Mouse (Mus musculus) midbrain, embryonic 10.5 days (tissue): ENCODE results near the gene Acan. TPM values are rescaled to one million over a fixed set of nuclear protein-coding genes. Genes with fewer than 3 reads are reported as not detected.

Experiments
- DNase-seq: peaks from one replicate; pipeline ENCODE4 v3.0.0-alpha.2; 2017; ENCODE audit warnings: low spot score
- H3K27ac ChIP-seq: fragments of 300-500 bp; sonication (generic); replicated peaks from 2 replicates; pipeline ENCODE4 v1.5.1; 2016; ENCODE audit warnings: mild to moderate bottlenecking
- H3K27me3 ChIP-seq: fragments of 300-500 bp; sonication (generic); 2 replicates; pipeline ENCODE4 v1.6.1; 2016; ENCODE audit warnings: low read depth, mild to moderate bottlenecking; ENCODE audit not compliant: poor library complexity, severe bottlenecking
- H3K36me3 ChIP-seq: fragments of 300-500 bp; sonication (generic); 2 replicates; pipeline ENCODE4 v1.6.1; 2016; ENCODE audit warnings: mild to moderate bottlenecking, moderate library complexity
- H3K4me1 ChIP-seq: fragments of 300-500 bp; sonication (generic); 2 replicates; pipeline ENCODE4 v1.6.1; 2016
- H3K4me3 ChIP-seq: fragments of 300-500 bp; sonication (generic); 2 replicates; pipeline ENCODE4 v1.5.1; 2016; ENCODE audit warnings: mild to moderate bottlenecking, moderate library complexity
- H3K9me3 ChIP-seq: fragments of 300-500 bp; sonication (generic); replicated peaks from 2 replicates; pipeline ENCODE4 v1.6.1; 2016; ENCODE audit warnings: mild to moderate bottlenecking
- WGBS: fragments of 180-500 bp; shearing (Covaris S2); methylation state at CpG from one replicate; pipeline ENCODE4 v1.1.7; 2016; 5-methylcytosine and 5-hydroxymethylcytosine counted together
- polyA plus RNA-seq: library from polyadenylated mRNA; unstranded; fragments of >200 nt; fragmentation: Nextera tagmentation; extraction: Ambion mirVana; gene quantifications from 2 replicates; pipeline ENCODE4 v1.2.1, GENCODE M21; 2016

The Acan gene
- polyA plus RNA-seq, 1 experiment from 2014 or later, result 0.02 TPM

DNA sequence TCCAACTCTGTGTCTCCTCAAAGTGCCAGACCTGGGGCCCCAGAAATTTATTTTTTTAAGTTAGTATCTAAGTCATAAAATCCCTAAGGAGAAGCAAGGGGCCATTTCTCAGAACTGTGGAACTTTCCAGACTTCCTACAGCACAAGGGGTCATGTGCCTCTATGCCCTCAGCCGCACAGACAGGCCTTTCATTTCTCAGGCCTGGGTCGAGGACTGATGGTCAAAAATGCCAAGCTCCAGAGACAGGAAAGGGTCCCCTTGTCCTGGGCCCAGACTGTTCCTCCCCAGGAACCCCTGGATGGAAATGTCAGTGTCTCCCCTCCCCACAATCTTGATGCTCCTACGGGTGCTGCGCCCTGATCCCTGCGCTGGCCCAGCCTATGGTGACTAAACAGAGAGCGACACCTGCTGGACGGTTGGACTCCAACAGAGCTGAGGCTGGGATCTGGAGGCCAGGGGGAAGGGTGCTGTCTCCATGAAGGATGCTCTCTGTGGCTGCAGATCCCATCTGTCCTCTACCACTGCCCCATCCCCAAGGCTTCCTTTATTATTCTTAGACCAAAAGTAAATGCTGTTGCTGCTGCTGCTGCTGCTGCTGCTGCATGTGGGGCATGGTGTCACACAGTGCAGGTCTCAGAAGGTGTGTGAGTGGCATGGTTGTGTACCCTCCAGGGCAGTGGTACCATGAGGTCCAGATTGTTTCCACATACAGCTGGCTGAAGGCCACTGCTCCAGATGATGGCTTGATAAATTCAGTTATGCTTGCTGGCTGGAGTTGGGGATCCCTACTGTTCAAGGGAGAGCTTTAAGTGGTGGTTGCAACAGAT, 27.5 kb downstream of the Acan start:
- Histone ChIP-seq H3K27me3 (no peaks in the 10 kb centered on the region; the same call in 1 of the 2 replicates), H3K36me3 (no peaks in the 10 kb centered on the region), H3K4me3 (no peak overlapping the region), H3K27ac (no peak overlapping the region), H3K4me1 (no peaks in the 10 kb centered on the region), H3K9me3 (no peaks in the 10 kb centered on the region)
- peak; percentile 62 for DNase-seq
- WGBS, result 22% methylated on average over 7 of the region's 7 CpGs

DNA sequence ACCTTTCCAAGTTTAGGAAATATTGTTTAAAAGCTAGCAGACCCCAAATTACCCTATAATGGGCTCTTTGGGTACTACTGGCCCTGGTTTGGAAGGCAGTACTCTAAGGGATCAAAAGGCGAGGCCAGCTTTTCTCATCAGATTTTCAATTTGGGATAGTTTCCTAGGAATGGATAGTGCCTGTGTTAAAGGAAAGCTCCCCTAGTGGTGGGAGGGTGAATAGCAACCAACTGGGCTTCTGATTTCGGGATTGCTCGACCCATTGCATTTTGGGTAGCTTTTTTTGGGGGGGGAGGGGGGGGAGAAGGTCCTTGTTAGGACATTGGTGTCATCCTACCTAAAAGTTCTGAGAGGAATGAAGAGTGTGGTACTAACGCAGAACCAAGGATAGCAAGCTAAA, 35.8 kb downstream of the Acan start:
- H3K27ac ChIP-seq, result no peak overlapping the region
- H3K9me3 ChIP-seq, result no peaks in the 10 kb centered on the region
- H3K4me3 ChIP-seq, result no peak overlapping the region
- no peaks in the 10 kb centered on the region for H3K36me3 ChIP-seq
- H3K27me3 ChIP-seq, result no peaks in the 10 kb centered on the region
- DNase-seq, result no peak
- WGBS, result 71% methylated on average over 4 of the region's 4 CpGs
- no peaks in the 10 kb centered on the region for H3K4me1 ChIP-seq

DNA sequence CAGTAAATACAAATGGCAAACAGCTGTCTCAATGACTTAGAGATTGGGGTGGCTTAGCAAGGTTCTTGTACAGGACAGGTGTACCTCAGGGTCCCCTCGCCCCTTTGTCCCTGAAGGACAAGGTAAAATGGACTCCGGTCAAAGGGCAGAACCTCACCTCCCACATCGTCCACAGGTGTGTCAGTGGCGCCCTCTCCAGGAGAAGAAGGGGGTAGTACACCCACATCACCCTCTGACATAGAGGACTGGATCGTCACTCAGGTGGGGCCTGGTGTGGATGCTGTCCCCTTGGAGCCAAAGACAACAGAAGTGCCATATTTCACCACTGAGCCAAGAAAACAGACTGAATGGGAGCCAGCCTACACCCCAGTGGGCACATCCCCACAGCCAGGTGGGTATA, 43.2 kb downstream of the Acan start:
- H3K4me3 ChIP-seq, result no peak overlapping the region
- no peaks in the 10 kb centered on the region for H3K9me3 ChIP-seq
- H3K36me3 ChIP-seq, result no peaks in the 10 kb centered on the region
- no peak for DNase-seq
- H3K27me3 ChIP-seq, result no peaks in the 10 kb centered on the region
- H3K4me1 ChIP-seq, result no peaks in the 10 kb centered on the region
- H3K27ac ChIP-seq, result no peak overlapping the region
- 73% methylated on average over 5 of the region's 5 CpGs for WGBS

DNA sequence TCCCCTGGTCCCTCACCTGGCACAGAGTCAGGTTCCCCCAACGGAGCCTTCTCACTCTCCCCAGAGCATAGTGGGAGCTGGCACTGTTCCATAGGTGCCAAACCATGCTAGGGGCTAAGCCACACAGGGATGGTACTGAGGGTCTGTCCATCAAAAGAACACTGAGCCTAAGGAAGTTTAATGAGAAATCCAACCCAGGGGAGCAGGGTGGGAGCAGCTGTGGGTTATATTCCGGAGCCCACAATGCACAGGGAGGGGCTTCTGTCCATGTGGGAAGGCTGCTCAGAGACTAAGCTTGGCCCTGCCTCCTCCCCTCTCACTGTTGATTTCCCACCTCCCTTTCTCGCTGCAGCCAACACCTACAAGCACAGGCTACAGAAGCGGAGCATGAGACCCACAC, 60.6 kb downstream of the Acan start:
- Histone ChIP-seq H3K27ac (no peak overlapping the region), H3K27me3 (no peaks in the 10 kb centered on the region), H3K9me3 (no peaks in the 10 kb centered on the region), H3K36me3 (no peaks in the 10 kb centered on the region), H3K4me3 (no peak overlapping the region), H3K4me1 (peaks cover 9% of the 10 kb centered on the region)
- WGBS, result 67% methylated on average over 4 of the region's 4 CpGs
- DNase-seq, result no peak

DNA sequence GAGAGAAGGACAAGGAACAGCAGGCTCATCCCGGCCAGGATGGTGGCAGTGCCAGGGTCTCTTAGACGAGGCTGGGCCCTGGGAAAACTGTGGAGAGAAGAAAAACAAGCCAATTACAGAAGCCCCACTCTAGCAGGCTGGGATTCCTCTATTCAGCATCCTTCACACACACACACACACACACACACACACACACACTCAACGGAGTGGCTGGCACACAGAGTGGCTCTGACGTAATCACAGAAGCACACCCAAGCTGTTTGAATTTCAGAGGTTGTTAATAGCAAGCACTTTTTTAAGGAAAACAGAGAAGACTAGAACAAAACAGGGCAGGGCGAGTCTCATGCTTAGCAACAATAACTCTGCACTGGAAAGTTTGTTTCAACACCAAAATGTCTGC, 70.2 kb downstream of the Acan start:
- Histone ChIP-seq H3K27ac (no peak overlapping the region), H3K27me3 (no peaks in the 10 kb centered on the region), H3K4me3 (no peak overlapping the region), H3K4me1 (peaks cover 13% of the 10 kb centered on the region), H3K9me3 (no peaks in the 10 kb centered on the region), H3K36me3 (no peaks in the 10 kb centered on the region)
- 86% methylated on average over 5 of the region's 5 CpGs for WGBS
- no peak for DNase-seq

DNA sequence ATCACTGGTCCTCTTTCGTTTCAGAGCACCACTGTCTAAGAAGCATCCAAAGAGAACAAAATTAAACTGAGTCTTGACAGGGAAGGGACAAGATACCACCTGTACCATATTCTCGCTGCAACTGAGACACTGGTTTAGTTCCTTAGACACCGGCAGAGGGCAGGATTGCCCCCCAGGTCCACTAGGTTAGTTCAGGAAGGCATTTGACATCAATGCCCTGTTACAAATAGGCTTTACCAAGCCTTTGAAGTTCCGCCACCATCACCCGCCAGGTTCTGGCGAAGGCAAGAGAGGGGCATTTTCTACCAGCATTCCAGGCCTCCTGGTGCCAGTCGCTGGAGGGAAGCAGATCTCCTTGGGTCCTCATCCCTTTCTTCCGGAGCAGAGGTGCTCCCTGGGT, 76.6 kb downstream of the Acan start:
- H3K9me3 ChIP-seq, result no peaks in the 10 kb centered on the region
- peaks cover 12% of the 10 kb centered on the region for H3K36me3 ChIP-seq
- H3K27ac ChIP-seq, result peak overlapping the region; percentile 34; the same call in 1 of the 2 replicates
- peaks cover 56% of the 10 kb centered on the region for H3K4me1 ChIP-seq
- peaks cover 39% of the 10 kb centered on the region for H3K27me3 ChIP-seq
- WGBS, result 7% methylated on average over 8 of the region's 8 CpGs
- peak overlapping the region; percentile 43 for H3K4me3 ChIP-seq
- DNase-seq, result no peak

DNA sequence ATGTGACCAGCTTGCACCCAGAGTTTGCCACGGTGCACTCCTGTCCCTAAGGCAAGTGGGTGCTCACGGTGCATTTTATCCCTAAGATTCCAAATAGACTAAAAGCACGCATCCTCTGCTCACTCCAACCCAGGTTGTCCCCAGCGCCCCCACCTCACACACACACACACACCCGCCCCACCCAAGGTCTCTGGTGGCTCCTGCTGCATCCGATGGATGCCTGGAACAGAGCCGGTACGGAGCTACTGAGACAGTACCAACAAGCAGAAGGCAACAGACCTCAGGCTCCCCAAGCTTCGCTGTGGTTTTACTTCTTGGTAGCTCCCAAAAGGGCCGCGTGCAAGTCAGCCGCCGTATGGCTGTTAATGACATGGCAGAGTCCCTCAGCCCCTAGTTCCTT, 77.1 kb downstream of the Acan start:
- H3K9me3 ChIP-seq, result no peaks in the 10 kb centered on the region
- peaks cover 17% of the 10 kb centered on the region for H3K36me3 ChIP-seq
- H3K4me3 ChIP-seq, result peak overlapping the region; percentile 43
- WGBS, result 18% methylated on average over 13 of the region's 13 CpGs
- DNase-seq, result no peak
- H3K27me3 ChIP-seq, result peaks cover 39% of the 10 kb centered on the region
- H3K4me1 ChIP-seq, result peaks cover 51% of the 10 kb centered on the region
- peak overlapping the region; percentile 46; the same call in 1 of the 2 replicates for H3K27ac ChIP-seq

DNA sequence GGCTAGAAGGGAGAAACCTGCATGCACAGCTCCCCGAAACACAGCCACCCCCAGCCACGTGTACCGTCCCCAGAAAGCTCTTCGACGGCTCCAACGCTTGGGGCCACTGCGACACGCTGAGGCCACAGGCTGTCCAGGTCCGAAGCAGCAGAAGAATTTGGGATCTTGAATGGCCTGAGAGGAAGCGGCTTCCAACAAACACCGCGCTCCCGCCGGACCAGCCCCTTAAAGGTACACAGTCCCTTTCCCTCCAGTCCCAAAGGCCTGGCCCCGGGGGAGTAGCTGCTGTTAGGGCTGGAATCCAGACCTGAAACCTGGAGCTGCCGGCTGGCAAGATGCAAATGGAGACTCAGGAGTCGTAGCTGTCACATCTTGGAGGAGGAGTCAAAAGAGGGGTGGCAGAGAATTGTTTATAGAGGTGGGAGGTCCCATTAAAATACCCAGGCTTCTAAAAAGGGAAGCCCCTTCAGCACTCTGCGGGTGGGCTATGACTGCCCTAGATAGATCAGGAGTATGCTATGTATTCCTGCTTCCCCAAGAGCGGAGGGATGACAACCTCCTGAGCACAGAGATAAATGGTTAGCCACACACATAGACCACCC, 77.7 kb downstream of the Acan start, which contains the start of gene Hapln3:
Gene Hapln3 (minus strand): TSS at position 176 of the 602 bp plus-strand sequence.
- H3K36me3 ChIP-seq, result peaks cover 23% of the 10 kb centered on the region
- WGBS, result 4% methylated on average over 19 of the region's 19 CpGs
- peak within 1 kb of the TSS; percentile 43 for H3K4me3 ChIP-seq
- H3K4me1 ChIP-seq, result peaks cover 47% of the 10 kb centered on the region
- H3K27ac ChIP-seq, result peak within 1 kb of the TSS; percentile 46; the same call in 1 of the 2 replicates
- no peaks in the 10 kb centered on the region for H3K9me3 ChIP-seq
- peaks cover 39% of the 10 kb centered on the region for H3K27me3 ChIP-seq
- peak; percentile 56 for DNase-seq

DNA sequence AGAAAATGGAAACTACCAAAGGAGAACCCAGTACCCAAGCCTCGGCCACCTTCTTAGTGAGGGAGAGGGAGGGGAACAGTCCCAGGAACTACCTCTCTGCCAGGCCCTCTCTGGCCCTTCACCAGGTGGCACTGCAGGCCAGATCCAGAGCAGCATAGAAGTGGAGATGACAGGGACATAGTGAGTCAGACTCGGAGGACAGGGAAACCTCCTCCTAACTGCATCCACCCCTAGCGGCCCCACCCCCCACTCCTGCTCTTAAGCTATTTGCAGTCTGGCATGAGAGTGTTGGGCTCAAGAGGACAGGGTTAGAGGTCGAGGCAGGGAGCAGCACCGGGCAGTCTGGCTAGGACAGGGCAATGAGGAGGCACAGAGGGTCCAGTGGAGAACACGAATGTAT, 80.1 kb downstream of the Acan start:
- Histone ChIP-seq H3K27ac (no peak overlapping the region; the same call in 1 of the 2 replicates), H3K4me3 (no peak overlapping the region), H3K9me3 (no peaks in the 10 kb centered on the region), H3K27me3 (peaks cover 39% of the 10 kb centered on the region), H3K36me3 (peaks cover 41% of the 10 kb centered on the region), H3K4me1 (peaks cover 42% of the 10 kb centered on the region)
- no peak for DNase-seq
- WGBS, result 25% methylated on average over 6 of the region's 6 CpGs

DNA sequence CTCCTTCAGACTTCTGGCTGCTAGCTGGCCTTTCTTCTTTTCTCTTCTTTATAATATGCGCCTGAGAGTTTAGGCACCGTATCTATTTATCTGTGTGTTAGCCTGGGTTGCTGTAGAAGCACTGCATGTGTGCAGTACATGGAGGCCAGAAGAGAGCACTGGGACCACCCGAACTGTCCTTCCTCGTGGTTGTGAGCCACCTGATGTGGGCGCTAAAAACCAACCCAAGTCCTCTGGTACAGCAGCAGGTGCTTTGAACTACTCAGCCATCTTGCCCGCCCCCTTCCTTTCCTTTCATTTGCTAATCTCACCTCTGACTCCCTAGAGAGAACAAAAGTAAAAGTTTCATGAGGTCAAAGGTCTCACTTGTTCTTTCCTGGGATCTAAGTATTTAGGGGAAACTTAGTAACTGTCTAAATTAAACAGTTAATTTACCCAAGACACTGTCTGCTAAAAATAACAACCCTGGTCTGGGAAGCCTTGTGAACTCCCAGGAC, 86.1 kb downstream of the Acan start:
- peaks cover 65% of the 10 kb centered on the region for H3K36me3 ChIP-seq
- WGBS, result 53% methylated on average over 6 of the region's 6 CpGs
- no peak for DNase-seq

DNA sequence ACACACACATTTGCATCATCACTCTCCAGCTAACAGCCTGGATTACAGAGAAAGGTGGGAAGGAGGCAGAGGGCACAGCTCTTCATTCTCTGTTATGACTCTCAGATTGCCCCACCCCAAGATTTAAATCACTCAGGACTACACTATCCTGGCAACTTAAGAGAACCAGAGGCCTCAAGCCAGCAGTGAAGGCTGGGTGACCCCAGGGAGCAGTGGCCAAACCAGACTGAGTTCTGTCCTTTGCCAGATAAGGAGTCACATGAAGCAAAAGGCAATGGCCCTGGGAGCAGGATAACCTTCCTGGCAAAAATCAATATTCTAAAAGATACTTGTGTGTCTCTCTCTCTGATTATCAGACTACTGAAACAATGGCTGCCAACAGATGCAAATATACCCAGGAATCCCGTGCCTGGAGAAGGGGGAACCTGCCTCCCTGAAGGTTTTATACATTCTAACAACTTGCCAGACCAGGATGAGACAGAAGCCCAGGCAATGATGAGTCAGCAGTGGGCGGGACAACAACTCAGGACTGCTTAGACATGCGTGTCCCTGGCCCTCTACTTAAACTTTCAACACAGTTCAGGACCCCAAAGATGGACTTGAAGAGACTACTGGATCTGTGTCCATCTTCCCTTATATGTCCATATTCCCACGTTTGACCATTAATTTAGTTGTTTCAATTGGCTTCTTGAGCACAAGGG, 86.8 kb downstream of the Acan start:
- 61% methylated on average over 4 of the region's 4 CpGs for WGBS
- 0 out of 2 replicates have a peak, but pooled peaks cover 4% of the 10 kb centered on the region for H3K4me1 ChIP-seq
- H3K36me3 ChIP-seq, result peaks cover 65% of the 10 kb centered on the region
- no peaks in the 10 kb centered on the region for H3K27me3 ChIP-seq
- no peak overlapping the region for H3K27ac ChIP-seq
- no peaks in the 10 kb centered on the region for H3K9me3 ChIP-seq
- no peak for DNase-seq
- H3K4me3 ChIP-seq, result no peak overlapping the region

More for the DNA sequence above, 86.1 kb downstream of the Acan start:
- Histone ChIP-seq H3K4me1 (0 out of 2 replicates have a peak, but pooled peaks cover 4% of the 10 kb centered on the region), H3K9me3 (no peaks in the 10 kb centered on the region), H3K4me3 (no peak overlapping the region), H3K27ac (no peak overlapping the region), H3K27me3 (no peaks in the 10 kb centered on the region)

DNA sequence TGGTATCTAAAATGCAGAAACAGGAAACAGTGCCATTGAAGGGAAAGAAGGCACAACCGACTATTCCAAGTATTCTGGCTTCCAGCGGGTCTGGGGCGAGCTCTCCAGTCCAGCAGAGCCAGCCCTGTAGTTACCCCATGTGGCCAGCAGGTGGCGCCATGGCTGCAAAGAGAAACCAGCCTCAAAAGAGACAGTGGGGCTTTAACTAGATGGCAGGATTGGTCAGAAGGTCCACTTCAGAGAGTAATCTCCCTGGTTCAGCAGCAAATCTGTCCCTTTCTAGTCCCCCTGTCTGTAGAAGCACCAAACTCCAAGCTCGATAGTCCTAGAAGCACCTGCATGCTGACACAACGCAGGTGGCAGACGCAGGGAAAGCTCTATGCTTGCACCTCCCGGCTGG, 87.6 kb downstream of the Acan start:
- H3K4me1 ChIP-seq, result 0 out of 2 replicates have a peak, but pooled peaks cover 4% of the 10 kb centered on the region
- H3K27ac ChIP-seq, result no peak overlapping the region
- H3K9me3 ChIP-seq, result no peaks in the 10 kb centered on the region
- DNase-seq, result peak; percentile 84
- 34% methylated on average over 8 of the region's 8 CpGs for WGBS
- peaks cover 60% of the 10 kb centered on the region for H3K36me3 ChIP-seq
- no peak overlapping the region for H3K4me3 ChIP-seq
- H3K27me3 ChIP-seq, result no peaks in the 10 kb centered on the region
